Mouse (Mus musculus) heart, adult 11 months (tissue): Measurements from ENCODE around the gene Chga.
A peak's percentile ranks its signal among the peaks of the same experiment; 100 is the strongest.

ENCODE experiments used
- DNase-seq: peaks from one replicate; pipeline ENCODE4 v3.0.0; 2022

Gene Chga

GRCm38 (mm10) chr12:102554721-102555516, at the start of gene Chga:
TSS of gene Chga (plus strand) at chr12:102554969.
- peak; percentile 90 for DNase-seq

- no peak for DNase-seq
These were observed 49.5 kb upstream of the Chga start for GRCm38 (mm10) chr12:102505131-102505713.

- peak; percentile 28 for DNase-seq
These were observed 48.8 kb upstream of the Chga start for GRCm38 (mm10) chr12:102505949-102506348.

GRCm38 (mm10) chr12:102511363-102511762, 43.4 kb upstream of the Chga start:
- no peak for DNase-seq

- no peak for DNase-seq
These were observed 40.6 kb upstream of the Chga start for GRCm38 (mm10) chr12:102514151-102514550.

- no peak for DNase-seq
These were observed 40.0 kb upstream of the Chga start for GRCm38 (mm10) chr12:102514751-102515150.

- DNase-seq = no peak
These were observed 38.6 kb upstream of the Chga start for GRCm38 (mm10) chr12:102516151-102516550.

- no peak for DNase-seq
These were observed 37.1 kb upstream of the Chga start for GRCm38 (mm10) chr12:102517647-102518046.

- DNase-seq = no peak
These were observed 34.6 kb upstream of the Chga start for GRCm38 (mm10) chr12:102519929-102520720.

GRCm38 (mm10) chr12:102521777-102522319, 32.9 kb upstream of the Chga start:
- DNase-seq = peak; percentile 96

- peak; percentile 89 for DNase-seq
These were observed 30.6 kb upstream of the Chga start for GRCm38 (mm10) chr12:102524216-102524615.

- DNase-seq = no peak
These were observed 30.0 kb upstream of the Chga start for GRCm38 (mm10) chr12:102524760-102525159.

GRCm38 (mm10) chr12:102527989-102528388, 26.8 kb upstream of the Chga start:
- no peak for DNase-seq

- no peak for DNase-seq
These were observed 19.0 kb upstream of the Chga start for GRCm38 (mm10) chr12:102535796-102536195.

- no peak for DNase-seq
These were observed 14.5 kb upstream of the Chga start for GRCm38 (mm10) chr12:102540278-102540677.

- DNase-seq = no peak
These were observed 13.6 kb upstream of the Chga start for GRCm38 (mm10) chr12:102541168-102541567.

- DNase-seq = no peak
These were observed 9.6 kb upstream of the Chga start for GRCm38 (mm10) chr12:102545122-102545521.

GRCm38 (mm10) chr12:102550529-102550928, 4.2 kb upstream of the Chga start:
- no peak for DNase-seq

GRCm38 (mm10) chr12:102551186-102551585, 3.6 kb upstream of the Chga start:
- DNase-seq = no peak

GRCm38 (mm10) chr12:102552001-102552400, 2.8 kb upstream of the Chga start:
- no peak for DNase-seq

- no peak for DNase-seq
These were observed 979 bp upstream of the Chga start for GRCm38 (mm10) chr12:102553705-102554275.

GRCm38 (mm10) chr12:102555850-102556249, 1.1 kb downstream of the Chga start:
- DNase-seq = no peak

- no peak for DNase-seq
These were observed 2.6 kb downstream of the Chga start for GRCm38 (mm10) chr12:102557372-102557771.
